Mouse (Mus musculus) adipocyte (in vitro differentiated cells): ENCODE data around the gene Kcna6.

Source experiments
- DNase-seq: peaks from one replicate; pipeline ENCODE4 v3.0.0-alpha.2; 2016; ENCODE audit warnings: low spot score

The Kcna6 gene

GRCm38 (mm10) chr6:126740211-126741142 lies at the start of gene Kcna6:
Gene Kcna6 (minus strand): TSS chr6:126740674.
- DNase-seq = no peak

GRCm38 (mm10) chr6:126788863-126789262 lies 48.4 kb upstream of the Kcna6 start:
- DNase-seq = no peak

- DNase-seq = no peak
These were observed 43.7 kb upstream of the Kcna6 start for GRCm38 (mm10) chr6:126784206-126784605.

- no peak for DNase-seq
These were observed 43.2 kb upstream of the Kcna6 start for GRCm38 (mm10) chr6:126783651-126784066.

DNA sequence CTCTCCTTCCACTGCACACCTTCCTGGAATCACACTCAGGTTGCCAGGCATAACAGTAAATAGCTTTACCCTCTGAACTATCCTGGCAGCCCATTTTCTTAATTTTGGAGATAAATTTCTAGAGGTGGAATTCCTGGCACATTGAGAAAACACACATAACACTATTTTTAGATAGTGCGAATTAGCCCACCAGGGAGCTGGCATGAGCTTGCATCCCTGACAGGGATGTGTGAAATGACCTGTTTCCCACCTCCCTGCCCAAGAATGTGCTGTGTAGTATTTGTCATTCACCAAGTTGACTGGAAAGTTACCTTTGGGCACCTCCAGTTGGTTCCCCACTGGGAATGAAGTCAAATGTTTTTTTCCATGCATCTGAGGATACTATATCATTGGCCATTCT lies 42.6 kb upstream of the Kcna6 start:
- no peak for DNase-seq

DNA sequence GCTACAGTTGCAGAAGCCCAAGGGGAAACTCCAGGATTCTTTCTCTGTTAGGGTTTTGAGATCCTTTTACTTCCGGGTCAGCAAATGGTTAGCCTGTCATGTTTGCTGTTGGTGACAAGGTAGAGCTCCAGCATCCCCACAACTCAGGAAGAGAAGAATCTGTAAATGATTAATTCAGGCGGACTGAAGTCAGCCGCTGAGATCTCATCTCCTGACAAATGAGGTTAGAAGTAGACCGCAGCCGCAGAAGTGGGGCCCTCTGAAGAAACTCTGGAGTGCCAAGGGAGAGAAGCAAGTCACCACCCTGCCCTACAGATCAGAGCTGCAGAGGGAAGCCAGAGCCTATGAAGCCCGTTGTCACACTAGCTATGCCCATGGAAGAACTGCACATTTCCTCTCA lies 37.4 kb upstream of the Kcna6 start:
- no peak for DNase-seq

DNA sequence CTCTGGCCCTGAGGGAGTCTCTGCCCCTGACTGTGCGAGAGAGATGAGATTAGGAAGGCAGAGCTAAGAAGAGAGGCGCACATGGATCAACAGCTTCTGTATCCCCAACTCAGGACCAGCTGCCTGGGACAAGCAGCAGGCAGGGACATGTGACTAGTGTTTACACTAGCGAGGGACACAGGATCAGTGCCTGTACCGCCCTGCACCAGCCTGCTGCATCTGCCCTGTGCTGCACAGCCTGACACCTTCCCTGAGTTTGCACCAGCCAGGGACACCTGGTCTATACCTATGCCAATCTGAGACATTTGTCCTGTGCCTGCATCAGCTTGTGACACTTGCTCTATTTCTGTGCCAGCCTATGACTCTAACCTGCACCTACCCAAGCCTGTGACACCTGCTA lies 33.4 kb upstream of the Kcna6 start:
- DNase-seq = no peak

- peak; percentile 37 for DNase-seq
These were observed 31.9 kb upstream of the Kcna6 start for GRCm38 (mm10) chr6:126772326-126772725.

DNA sequence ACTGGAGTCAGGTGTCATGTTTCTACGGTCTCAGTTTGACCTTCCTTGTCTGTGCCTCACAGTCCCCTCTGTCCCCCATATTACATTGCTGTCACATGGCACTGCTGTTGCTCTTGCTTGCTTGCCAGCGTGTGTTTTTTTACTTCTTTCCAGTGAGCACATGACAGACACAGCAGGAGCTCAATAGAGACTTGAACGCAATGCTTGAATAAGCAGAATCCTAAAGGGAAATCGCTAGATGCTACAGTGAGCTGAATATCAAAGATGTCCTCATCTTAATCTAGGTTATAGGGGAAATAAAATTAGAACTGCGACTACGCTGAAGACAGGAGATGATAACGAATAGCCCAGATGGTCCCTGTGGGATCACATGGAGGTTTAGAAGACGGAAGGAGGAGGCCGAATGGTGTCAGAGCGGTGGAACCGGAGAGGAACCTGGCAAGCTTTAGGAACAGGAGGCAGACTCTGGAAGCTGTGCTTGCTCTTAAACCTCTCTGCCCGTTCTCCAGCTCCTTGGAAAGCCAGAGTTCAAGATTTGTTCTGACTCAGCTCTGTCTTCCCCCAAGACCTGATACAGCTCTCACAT lies 29.8 kb upstream of the Kcna6 start:
- no peak for DNase-seq

DNA sequence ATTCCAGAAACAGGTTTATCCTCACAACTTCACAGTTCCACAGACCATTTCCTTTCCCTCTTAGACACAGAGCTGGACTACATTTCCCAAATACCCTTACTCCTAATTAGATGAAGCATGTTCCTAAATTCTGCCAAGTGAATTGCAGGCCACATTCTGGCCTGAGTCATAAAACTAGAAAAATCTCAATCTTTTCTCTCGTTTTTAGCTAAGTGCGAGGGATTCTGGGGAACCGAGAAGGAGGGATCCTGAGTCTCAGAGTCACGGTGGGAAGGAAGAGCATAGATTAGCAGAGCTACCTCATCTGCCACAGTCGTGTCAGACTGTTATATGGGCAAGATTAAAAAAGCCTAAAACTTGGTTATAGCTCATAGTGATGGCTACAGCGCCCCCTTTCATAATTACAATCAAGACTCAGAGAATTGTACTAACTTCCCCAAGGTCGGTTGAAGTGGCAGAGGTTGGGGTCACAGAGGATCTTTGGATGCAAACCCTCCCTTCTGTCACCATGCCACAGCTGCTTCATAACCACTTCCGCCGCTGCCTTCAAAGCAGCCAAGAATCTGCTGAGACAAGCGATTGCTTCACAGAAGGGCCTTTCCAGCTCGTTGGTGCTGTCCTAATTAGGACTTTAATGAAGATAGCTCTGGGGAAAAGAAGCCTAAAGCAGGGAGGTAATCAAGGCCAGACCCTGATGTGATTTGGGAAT lies 28.6 kb upstream of the Kcna6 start:
- DNase-seq = no peak

DNA sequence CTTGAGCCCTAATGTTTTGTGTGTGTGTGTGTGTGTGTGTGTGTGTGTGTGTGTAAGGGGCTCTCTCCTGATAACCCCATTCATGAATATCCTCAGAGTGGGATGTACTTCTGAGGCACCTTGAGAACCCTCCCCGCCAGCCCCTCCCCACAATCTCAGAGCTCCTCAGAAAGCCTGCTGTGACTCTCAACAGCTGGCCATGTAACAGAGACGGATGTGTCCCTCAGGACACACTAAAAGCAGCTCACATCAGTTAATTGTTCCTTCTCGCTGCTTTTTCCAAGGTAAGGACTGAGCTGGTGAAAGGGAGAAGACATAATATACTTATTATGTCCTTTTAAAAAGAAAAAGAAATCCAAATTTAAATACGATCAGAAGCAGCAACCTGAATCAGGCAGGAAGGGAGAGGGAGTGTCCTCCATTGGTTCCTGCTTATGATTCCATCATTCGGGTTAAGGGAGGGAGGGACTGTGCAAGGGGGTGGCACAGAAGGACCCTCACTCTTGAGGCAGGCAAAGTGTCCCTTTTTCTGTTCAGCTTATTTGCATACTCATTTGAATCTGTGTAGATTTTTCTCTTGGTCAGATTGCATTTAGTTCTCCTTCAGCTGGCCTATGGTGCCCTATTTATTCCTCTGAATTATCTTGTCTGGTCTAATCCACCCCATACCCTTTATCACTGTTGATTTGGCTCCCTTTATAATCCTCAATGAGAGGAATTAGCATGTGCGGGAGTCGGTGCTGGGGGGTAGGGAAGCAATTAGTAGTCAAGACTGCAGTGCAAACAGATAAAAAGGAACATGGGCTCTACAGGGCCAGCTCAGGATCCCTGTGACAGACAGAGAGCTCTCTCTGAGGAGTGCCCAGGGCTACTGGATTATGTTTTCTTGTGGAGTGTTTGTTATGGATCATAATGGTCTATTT lies 27.4 kb upstream of the Kcna6 start:
- DNase-seq = no peak

- DNase-seq = no peak
These were observed 26.1 kb upstream of the Kcna6 start for GRCm38 (mm10) chr6:126766552-126766951.

- no peak for DNase-seq
These were observed 24.2 kb upstream of the Kcna6 start for GRCm38 (mm10) chr6:126764563-126765091.

- DNase-seq = no peak
These were observed 20.9 kb upstream of the Kcna6 start for GRCm38 (mm10) chr6:126761362-126761761.

GRCm38 (mm10) chr6:126755729-126756411 lies 15.4 kb upstream of the Kcna6 start:
- DNase-seq = no peak

DNA sequence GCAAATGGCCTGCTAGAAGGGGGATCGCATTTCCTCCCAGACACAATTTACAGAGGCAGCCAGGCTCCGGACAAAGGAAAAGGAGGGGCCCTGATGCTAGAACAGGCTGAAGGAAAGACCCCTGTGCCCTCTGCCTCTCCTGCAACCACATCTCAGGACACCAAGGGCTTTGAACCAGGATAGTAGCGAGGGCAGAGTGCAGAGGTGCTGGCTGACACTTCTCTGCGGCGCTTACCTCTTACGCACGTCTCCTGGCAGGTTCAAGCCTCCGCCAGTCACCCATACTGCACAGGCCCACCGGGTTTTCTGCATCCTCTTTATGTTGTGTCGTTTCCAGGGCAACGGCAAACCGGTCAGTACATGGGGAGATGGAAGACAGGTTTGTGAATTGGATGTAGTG lies 12.0 kb upstream of the Kcna6 start:
- no peak for DNase-seq

DNA sequence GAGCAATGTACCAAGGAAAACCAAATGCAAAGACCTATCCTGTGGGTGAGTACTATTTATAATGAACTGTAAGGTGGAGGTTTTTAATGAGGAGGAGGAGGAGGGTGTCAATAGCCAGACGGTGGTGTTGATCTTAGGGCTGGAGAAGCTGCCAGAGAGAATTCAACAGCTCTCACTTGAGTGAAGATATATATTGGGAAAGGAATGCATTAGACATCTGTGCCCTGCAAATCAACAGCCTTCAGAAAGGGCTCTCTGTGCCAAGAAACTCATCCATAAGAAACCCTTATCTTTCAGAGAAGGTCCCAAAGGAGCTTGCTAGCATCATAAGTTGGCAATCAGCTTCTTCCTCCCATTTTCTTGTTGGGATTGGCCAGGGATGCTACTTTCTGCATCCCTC lies 5.4 kb upstream of the Kcna6 start:
- no peak for DNase-seq

- no peak for DNase-seq
These were observed 2.1 kb upstream of the Kcna6 start for GRCm38 (mm10) chr6:126742610-126743009.

GRCm38 (mm10) chr6:126739326-126740210 lies 906 bp downstream of the Kcna6 start:
- no peak for DNase-seq

DNA sequence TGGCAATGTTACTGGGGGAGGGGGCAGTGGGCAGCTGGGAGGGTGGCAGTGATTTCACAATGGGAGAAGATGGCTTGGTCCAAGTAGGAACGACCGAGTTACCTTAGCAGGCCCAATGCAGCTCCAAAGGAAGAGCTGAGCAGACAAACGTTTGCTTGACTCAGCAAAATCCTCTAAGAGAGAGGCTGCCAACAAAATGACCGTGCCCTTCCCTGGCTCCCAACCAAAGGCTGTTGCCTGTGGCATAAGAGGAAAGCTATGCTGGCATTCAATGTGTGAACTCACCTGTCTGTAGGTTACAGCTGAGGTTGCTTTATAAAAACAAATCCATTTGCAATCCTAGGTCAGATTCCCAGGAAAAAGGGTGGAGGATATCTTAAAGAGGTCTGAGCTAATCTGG lies 3.5 kb downstream of the Kcna6 start:
- peak; percentile 13 for DNase-seq
